Mouse (Mus musculus): ENCODE measurements around the gene Rrp12.
"Not testable (repeated sequence)": the region's sequence is repeated elsewhere in the genome, so short reads cannot be mapped to it uniquely, and the experiment has no call there.

Rrp12 gene

DNA sequence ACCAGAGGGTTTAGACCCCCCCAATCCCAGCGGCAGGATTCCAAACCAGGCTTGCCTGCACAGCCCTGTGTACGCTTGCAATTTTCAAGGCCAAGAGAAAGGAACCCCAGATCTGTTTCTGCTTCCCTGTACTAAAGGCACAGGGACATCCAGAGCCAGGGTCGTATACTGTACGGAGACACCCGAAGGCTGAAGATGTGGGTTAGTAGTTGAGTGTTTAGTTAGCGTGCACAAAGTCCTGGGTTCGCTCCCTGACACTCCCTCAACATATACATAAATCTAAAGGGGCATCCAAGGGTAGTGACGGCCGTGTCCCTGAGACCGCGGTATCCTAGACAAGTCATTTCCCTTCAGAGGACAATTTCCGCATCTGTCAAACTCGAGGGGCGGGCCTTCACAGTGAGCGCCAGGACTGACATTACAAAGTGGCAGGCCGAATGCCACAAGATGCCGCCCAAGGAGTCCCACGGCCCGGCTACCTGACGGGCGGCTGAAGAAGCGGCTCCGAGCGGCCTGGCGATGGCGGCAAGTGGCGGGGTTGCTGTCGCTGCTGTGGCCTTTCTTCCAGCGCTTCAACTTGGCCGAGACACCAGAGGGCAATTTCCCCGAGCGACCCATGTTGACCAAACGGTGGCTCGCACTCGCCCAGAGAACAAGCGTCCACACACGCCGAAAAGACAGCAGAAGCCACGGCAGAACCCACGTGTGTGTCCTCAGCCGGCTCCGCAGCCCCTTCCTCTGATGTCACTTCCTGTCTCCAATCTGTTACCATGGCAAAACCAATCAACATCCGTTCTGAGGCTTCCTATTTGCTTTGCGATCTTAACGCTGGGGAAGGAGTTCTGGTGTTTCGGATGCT is at the start of gene Rrp12:
TSS of gene Rrp12 (minus strand) at position 714 of the 859 bp plus-strand sequence.
- peak; percentile 79 to 86 for DNase-seq

DNA sequence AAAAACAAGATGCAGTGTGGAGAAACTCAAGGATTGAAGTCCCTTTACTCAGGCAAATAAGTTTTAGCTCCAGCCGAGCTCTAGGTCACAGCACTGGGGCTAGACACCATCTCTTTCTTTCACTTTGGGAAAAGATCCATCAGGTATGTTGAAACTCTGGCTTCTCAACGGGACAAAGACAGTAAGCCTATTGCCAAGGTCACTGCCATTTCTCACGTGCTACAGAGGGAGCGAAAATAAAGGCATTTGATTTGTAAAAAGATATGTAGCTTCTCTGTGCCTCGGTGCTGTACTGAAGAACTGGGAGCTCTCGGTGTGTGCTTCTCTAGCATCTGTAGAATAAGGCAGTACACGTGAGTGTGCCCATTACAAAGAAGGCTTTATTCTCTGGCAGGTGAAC is 47.9 kb upstream of the Rrp12 start:
- no peak for DNase-seq

DNA sequence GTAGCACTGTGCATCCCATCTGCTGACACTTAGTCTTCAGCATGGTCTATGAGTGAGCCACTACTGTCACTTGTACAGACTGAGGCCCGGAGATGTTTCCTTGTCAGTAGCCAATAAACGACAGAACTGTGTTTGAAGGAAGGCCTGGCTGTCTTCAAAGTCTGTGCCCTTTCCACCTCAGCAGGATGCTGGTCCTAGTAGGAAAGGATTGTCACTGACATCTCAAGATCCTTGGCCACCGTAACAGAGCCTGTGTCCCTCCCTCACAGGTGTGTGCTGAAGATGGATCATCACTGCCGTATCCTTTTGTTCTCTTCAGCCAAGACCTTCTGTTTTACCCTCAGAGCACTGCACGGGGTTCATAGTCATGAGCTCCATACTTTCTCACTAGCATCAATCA is 42.6 kb upstream of the Rrp12 start:
- DNase-seq: no peak

DNA sequence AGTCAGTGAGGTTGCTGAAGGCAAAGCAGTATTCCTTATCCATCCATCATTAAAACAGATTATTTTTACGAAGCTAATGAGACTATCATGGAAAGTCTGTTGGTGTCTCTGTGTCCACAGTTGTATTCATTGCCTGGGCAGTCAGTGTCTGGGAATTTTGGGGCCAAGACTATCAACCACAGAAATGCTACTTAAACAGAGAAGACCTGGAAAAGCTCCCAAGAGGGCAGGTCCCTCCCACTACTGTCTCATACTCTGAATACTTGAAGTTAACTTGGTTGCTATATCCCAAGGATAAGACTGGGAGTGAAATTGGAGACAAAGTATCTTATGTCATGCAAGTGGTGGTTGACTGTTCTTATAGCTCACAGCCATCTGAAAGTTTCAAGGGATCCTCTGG is 39.9 kb upstream of the Rrp12 start:
- DNase-seq: no peak

GRCm38 (mm10) chr19:41934124-41934523 is 38.2 kb upstream of the Rrp12 start:
- DNase-seq: no peak

DNA sequence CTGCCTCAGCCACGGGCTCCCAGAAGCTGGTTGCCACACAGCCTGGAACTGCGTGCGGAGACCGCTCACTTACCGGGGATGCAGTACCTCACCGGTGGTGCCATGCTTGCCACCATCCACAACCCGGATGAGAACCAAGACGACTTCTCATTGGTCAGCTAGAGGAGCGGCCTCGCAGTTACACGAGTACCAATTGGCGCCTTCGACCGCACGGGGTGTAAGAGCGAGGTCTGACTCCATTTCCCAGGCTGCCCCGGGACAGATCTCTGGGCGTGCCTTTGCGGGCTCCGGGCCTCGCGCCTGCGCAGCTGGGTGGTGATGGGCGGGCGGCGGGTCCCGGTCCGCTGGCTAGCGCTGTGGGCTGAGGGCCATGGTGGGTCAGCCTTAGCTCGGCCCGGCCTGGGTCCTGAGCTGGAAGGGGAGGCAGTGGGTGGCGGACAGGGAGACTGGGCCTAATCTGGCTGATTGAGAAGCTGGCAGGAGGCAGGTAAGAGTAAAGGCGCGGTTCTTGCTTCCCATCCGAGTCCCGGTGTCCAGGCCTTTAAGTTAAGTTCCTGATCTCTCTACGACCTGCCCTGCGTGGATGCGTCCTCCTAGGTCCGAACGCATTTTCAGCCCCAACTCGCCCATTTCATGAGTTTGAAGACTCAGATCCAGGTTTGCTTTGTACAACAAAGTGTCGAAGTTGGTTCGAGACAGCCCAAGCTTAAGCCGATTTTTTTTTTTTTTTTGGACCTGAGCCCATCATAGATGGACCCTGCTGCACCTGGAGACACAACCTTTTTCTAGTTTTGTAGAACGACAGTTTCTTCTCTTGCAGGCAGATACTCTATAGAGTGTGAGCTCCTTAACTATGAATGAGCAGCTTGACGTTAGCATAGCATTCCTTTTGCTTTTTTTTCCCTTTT is 37.5 kb upstream of the Rrp12 start, which contains the start of the genes Exosc1 and Zdhhc16:
TSS of gene Exosc1 (minus strand) at position 245 of the 908 bp plus-strand sequence.
TSS of gene Zdhhc16 (plus strand) at position 302 of the 908 bp plus-strand sequence.
- peak; percentile 98 to 99 for DNase-seq

GRCm38 (mm10) chr19:41932686-41933085 is 36.7 kb upstream of the Rrp12 start:
- no peak for DNase-seq

DNA sequence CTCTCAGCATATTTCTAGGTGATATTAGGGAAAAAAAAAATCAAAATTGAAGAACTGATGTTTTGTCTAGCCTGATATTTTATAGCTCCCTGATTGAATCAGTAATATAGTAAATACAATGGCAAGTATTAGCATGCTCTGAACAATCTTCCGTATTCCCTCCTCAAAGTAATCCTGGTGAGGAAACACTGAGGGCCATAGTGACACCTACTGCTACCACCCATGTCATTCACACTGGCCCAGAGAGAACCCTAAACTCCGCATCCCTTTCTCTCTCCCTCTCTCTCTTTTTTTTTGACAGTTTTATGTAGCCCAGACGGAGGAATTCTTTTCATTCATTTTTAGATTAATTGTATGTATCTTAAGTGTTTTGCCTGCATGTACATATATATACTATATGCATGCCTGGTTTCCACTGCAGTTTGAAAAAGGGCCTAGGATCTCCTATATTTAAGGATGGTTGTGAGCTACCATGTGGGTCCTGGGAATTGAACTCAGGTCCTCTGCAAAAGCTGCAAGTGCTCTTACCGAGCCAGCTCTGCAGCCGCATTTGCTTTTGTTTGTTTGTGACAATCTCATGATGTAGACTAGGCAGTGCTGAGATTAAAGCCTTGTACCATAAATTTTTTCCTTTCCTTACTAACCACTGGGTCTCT is 24.6 kb upstream of the Rrp12 start:
- no peak for DNase-seq

DNA sequence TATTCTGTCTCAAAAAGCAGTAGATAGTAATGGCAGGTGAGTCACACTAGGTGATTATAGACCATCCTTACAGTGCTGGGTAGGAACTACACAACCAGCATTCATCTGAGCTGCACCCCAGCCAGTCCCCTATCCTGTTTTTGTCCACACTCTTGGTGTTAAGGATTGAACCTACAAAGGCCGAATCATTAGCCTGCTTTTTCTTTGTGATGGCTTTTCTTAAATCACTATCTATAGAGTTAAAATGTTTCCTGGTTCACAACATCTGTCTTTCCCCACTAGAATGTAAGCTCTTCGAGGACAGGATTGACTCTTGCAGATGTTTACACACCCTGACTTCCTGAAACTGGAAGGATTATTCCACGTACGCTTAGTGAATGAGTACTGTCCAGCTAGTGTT is 23.5 kb upstream of the Rrp12 start:
- no peak for DNase-seq

- DNase-seq: no peak
Measured at GRCm38 (mm10) chr19:41916853-41917252, 20.9 kb upstream of the Rrp12 start.

GRCm38 (mm10) chr19:41915294-41915693 is 19.3 kb upstream of the Rrp12 start:
- DNase-seq: no peak

DNA sequence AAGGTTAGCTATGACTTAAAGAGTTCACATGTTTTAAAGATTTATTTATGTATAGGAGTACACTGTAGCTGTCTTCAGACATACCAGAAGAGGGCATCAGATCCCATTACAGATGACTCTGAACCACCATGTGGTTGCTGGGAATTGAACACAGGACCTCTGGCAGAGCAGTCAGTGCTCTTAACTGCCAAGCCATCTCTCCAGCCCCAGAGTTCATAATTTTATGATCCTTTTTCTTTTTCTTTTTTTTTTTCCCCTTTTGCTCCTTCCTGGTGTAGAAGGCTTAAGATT is 18.6 kb upstream of the Rrp12 start:
- DNase-seq: not testable (repeated sequence)

DNA sequence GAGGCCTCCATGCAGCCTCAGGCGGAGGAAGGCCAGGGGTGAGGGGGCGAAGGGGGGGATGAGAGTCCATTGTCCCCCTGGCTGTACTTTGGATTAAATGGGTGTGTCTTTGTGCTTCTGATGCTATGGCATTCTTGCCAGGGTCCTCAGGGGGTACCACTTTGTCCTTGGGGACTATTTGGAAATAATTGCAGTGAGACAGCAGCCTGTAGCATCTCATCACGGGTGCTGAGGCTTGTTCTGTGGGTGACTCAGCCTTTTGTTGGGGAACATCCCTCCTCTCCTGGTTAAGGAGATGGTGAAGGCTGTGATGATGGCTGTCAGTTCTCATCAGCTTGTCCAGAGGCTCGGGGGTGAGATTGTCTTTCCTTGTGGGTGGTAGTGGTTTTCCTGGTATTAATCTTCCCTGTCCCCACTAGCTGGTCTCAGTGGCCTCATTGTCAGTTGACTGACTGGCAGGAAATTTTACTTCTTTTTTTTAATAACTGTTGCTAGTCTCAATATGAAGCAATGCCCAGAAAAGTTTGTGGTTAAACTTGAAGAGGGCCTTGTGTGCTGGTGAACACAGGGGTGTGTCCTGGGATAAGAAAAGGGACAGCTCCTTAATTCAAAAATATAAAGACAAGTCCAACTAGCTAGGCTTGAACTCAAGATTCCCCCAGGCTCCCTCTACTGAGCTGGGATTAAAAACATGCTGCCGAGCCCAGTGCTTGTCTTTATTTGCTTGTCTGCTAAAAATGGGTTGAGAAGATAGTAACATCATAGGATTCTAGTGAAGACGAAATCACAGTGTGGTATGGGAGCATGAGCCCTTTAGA is 18.0 kb upstream of the Rrp12 start:
- DNase-seq: no peak

GRCm38 (mm10) chr19:41912121-41913080 is 16.4 kb upstream of the Rrp12 start:
- DNase-seq: peak; percentile 34 to 44

DNA sequence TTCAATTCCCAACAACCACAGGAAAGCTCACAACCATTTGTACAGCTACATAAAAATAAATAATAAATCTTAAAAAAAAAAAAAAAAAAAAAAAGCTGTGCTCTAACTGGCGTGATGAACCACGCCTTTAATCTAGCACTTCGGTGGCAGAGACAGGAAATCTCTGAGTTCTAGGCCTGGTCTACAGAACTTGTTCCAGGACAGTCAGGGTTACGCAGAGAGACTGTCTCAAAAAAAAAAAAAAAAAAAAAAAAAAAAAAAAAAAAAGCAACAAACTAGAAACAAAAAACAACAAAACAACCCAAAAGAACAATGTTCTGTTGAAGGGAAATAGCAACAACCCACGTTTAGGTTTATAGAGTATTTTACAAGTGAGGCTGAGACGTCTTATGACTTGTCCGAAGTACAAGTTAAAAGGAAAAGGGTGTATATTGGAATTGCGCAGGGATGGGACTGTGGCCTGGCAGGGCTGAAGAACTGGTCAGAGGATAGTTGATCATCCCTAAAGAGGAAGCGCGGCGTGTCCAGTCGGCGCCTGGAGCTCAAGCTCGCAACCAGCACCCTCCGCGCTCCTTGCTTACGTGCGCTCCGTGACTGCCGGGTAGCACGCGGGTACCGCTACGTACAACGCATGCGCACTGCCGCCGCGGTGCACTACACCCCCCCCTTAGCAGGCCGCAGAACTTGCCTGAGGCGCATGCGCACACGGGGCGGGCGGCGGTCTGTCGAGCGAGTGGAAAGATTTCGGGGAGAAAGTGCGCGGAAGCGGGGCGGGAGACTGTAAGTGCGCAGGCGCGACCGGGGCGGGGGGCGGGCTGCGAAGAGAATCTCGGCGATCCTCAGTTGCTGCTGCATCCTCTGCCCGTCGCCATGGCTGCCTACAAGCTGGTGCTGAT is 15.5 kb upstream of the Rrp12 start, which contains the start of gene Pgam1:
TSS of gene Pgam1 (plus strand) at position 746 of the 896 bp plus-strand sequence.
- DNase-seq: peak; percentile 97 to 98

DNA sequence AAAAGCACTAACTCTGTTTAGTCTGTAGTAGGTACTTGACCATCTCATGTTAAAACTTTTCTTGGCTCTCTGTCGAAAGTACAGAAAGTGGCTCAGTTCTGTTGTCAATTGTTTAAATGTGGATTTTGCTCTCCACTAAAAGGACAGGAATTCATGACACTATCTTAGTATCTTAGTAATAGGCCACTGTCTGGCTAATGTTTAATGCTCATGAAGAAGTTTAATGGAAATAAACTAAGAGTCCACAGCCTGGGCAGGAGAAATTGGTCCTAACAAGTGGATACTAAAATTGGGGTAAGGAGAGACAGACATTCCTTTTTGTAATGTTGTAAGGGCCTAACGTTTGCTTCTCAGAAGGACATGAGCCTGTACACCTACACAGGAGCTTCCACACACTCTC is 14.4 kb upstream of the Rrp12 start:
- no peak for DNase-seq

DNA sequence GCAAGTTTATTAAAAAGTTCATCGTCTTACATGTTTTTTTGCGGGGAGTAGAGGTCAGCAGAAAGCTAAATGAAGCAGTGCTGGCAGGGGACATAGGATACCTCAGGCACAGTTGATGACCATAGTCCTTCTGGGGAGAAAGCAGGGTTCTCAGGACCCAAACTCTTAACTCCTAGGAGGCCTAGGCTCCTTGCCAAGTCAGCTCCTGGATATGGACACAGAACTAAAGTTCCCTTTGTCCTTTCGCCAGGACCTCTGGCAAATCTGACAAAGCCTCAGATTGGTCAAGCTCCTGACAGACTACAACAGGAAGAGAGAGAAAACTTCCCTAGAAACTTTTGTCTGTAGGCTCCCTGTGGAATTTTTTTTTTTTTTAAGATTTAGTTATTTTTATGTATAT is 12.8 kb upstream of the Rrp12 start:
- no peak for DNase-seq

DNA sequence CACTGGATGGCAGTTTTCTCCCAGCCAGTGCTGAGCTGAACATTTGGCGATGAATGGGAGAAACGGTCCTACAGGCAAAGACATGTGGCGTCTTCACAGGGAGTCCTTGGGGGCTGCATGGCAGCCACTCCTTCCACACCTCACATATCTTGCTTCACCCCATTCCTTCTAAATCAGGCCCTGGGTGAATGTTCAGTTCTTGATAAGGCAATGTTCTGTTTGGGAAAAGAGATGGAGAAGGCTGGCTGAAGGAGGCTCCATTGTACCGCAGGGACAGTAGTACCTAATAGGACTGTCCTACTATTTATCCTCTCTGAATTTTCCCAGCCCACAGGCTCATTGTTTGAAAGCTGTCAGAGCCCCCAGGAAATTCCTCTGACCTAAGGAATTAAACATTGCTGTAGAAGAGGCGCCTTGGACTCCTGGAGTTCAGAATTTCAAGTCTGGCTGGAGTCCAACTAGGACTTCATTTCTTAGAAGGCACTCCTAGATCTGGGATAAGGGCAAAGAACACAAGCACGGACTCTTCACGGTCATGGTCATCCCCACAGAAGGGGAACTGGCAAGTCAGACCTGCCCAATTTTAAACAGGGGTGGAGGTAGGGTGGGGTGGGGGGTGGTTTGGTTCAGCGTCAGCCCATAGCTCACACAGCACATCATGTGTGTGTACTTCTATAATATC is 11.2 kb upstream of the Rrp12 start:
- no peak for DNase-seq
